Comparison of ENCODE assay signal across 8 mouse cellular contexts in the genomic region with DNA sequence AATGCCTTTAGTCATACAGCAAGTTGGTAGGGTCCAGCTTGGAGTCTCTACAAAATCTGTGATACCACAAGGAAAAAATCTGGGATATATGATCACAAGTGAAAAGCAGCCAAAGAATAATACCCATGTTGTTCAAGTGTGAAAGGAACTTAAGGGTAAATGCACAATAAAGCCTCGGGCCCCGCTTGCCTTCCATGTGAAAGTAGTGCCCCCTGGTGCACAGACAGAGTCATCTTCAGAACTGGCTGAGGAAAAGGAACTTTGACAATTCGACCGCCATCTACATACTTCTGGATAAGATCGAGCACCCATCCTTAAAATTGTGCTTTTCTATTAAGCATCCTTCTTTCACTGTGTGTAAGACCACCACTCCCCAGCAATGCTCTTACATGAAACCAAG. TPM values are rescaled to one million over a fixed set of nuclear protein-coding genes. Genes with fewer than 3 reads are reported as not detected.
A peak's percentile ranks its signal among the peaks of the same experiment; 100 is the strongest.
DNase-seq lines count a peak whose midpoint lies in the region; ATAC-seq and TF ChIP-seq lines count a peak whose summit lies in the region.

No protein-coding gene starts in this region.

- peak; percentile 13 for DNase-seq in hindbrain, embryonic 10.5 days (ENCODE audit: low spot score)
- DNase-seq in urinary bladder, postnatal 25 days (ENCODE audit: low spot score) = peak; percentile 41
- no peak for DNase-seq in urinary bladder, postnatal 4 days (ENCODE audit: low spot score in 2 of 2)
- peak; percentile 35 to 69 for DNase-seq in layer of hippocampus, adult 2 months (ENCODE audit: low spot score in 2 of 2)

- H3K4me3 ChIP-seq in hindbrain, embryonic 10.5 days = no peak overlapping the region
- no peak overlapping the region for H3K4me3 ChIP-seq in hindbrain, embryonic 13.5 days
- H3K4me3 ChIP-seq in layer of hippocampus, adult 2 months = no peak overlapping the region
- no peak overlapping the region for H3K4me3 ChIP-seq in midbrain, embryonic 15.5 days

- H3K9me3 ChIP-seq in hindbrain, embryonic 10.5 days = no peaks in the 10 kb centered on the region
- no peaks in the 10 kb centered on the region for H3K9me3 ChIP-seq in hindbrain, embryonic 13.5 days
- H3K9me3 ChIP-seq in midbrain, embryonic 15.5 days = no peaks in the 10 kb centered on the region

- peak; percentile 90 for TF ChIP-seq CTCF in layer of hippocampus, adult 2 months (conservative IDR thresholded peaks at IDR 0.05)

- no peak overlapping the region for H3K4me2 ChIP-seq in hindbrain, embryonic 13.5 days
- H3K4me2 ChIP-seq in midbrain, embryonic 15.5 days = no peak overlapping the region

- no peak for ATAC-seq in hindbrain, embryonic 13.5 days (ENCODE audit: low FRiP score)
- ATAC-seq in common myeloid progenitor, adult 5-6 weeks (replicated peaks; ENCODE audit: low read depth, poor library complexity, severe bottlenecking) = peak; percentile 83
- 0 out of 2 replicates have a peak, but pooled peaks have one; percentile 65 for ATAC-seq in megakaryocyte-erythroid progenitor cell, adult 5-6 weeks (replicated peaks; ENCODE audit: low FRiP score, low TSS enrichment, poor library complexity, severe bottlenecking)
- no peak for ATAC-seq in midbrain, embryonic 15.5 days (replicated peaks)

- no peak overlapping the region for H3K27ac ChIP-seq in hindbrain, embryonic 10.5 days
- H3K27ac ChIP-seq in hindbrain, embryonic 13.5 days = no peak overlapping the region
- H3K27ac ChIP-seq in layer of hippocampus, adult 2 months = no peak overlapping the region
- no peak overlapping the region for H3K27ac ChIP-seq in midbrain, embryonic 15.5 days

- 51% methylated on average over 5 of the region's 5 CpGs for WGBS in hindbrain, embryonic 10.5 days
- WGBS in hindbrain, embryonic 13.5 days = 63% methylated on average over 5 of the region's 5 CpGs
- WGBS in midbrain, embryonic 15.5 days = 52% methylated on average over 5 of the region's 5 CpGs

- no peaks in the 10 kb centered on the region for H3K4me1 ChIP-seq in hindbrain, embryonic 10.5 days (replicated peaks)
- peaks cover 4% of the 10 kb centered on the region; the same call in 1 of the 2 replicates for H3K4me1 ChIP-seq in hindbrain, embryonic 13.5 days (replicated peaks)
- peaks cover 3% of the 10 kb centered on the region for H3K4me1 ChIP-seq in midbrain, embryonic 15.5 days

- H3K9ac ChIP-seq in hindbrain, embryonic 13.5 days = no peak overlapping the region
- no peak overlapping the region for H3K9ac ChIP-seq in midbrain, embryonic 15.5 days

- H3K36me3 ChIP-seq in hindbrain, embryonic 10.5 days = no peaks in the 10 kb centered on the region
- no peaks in the 10 kb centered on the region for H3K36me3 ChIP-seq in hindbrain, embryonic 13.5 days
- no peaks in the 10 kb centered on the region for H3K36me3 ChIP-seq in midbrain, embryonic 15.5 days (replicated peaks)

- H3K27me3 ChIP-seq in hindbrain, embryonic 10.5 days (ENCODE audit: insufficient read depth, poor library complexity, severe bottlenecking) = no peaks in the 10 kb centered on the region
- no peaks in the 10 kb centered on the region for H3K27me3 ChIP-seq in hindbrain, embryonic 13.5 days
- H3K27me3 ChIP-seq in midbrain, embryonic 15.5 days (replicated peaks) = no peaks in the 10 kb centered on the region

RNA-seq across cellular contexts. Expression of gene Stat4, which starts 11.6 kb away (rescaled TPM):
- polyA plus RNA-seq in hindbrain, embryonic 10.5 days (2016; fragmentation: Nextera tagmentation; extraction: Ambion mirVana) = 1.3 and 1.4 TPM in 2 replicates
- polyA plus RNA-seq in hindbrain, embryonic 13.5 days (2015; fragmentation: Nextera tagmentation; extraction: Ambion mirVana) = 0.56 and 0.64 TPM in 2 replicates
- total RNA-seq in common myeloid progenitor, adult 5-6 weeks (2017) = 26.1 and 39.4 TPM in 2 replicates
- total RNA-seq in layer of hippocampus, adult 2 months (2021) = 1 to 10 TPM in 1 of 2 experiments, under 1 TPM in 1; 0.41 to 1.1 TPM
- 9.1 and 12.6 TPM in 2 replicates for total RNA-seq in megakaryocyte-erythroid progenitor cell, adult 5-6 weeks (2014; fragmentation: Nextera tagmentation)
- 5.1 and 9.6 TPM in 2 replicates for total RNA-seq in megakaryocyte-erythroid progenitor cell, adult 5-6 weeks (2017)
- 0.18 and 0.43 TPM in 2 replicates for polyA plus RNA-seq in midbrain, embryonic 15.5 days (2015; fragmentation: Nextera tagmentation; extraction: Ambion mirVana)

Comparison
In these comparisons a context has a peak if more than half of its experiments do, and no peak if none do; other contexts are left out.
1. DNase-seq: peak in hindbrain, embryonic 10.5 days (single experiment), urinary bladder, postnatal 25 days (single experiment) and layer of hippocampus, adult 2 months (2 of 2); none in urinary bladder, postnatal 4 days (0 of 2).
2. ATAC-seq: peak in common myeloid progenitor, adult 5-6 weeks (single experiment) and megakaryocyte-erythroid progenitor cell, adult 5-6 weeks (single experiment); none in hindbrain, embryonic 13.5 days (single experiment) and midbrain, embryonic 15.5 days (single experiment).